Mouse (Mus musculus): ENCODE data around the gene Arhgap40. TPM values are rescaled to one million over a fixed set of nuclear protein-coding genes. Genes with fewer than 3 reads are reported as not detected.
A peak's percentile ranks its signal among the peaks of the same experiment; 100 is the strongest.

Arhgap40 gene
- total RNA-seq, 2 experiments from 2014 or later: not detected

- peak; percentile 85 for ATAC-seq (replicated peaks; ENCODE audit: poor library complexity, severe bottlenecking)
Measured at GRCm38 (mm10) chr2:158596803-158597202, 84.2 kb downstream of the Arhgap40 start.

Other genes with a start within 250 kb of the Arhgap40 start
- gene Lbp, start 206.3 kb upstream of the Arhgap40 start, total RNA-seq (2014; fragmentation: Nextera tagmentation): 84.4 and 140 TPM in 2 replicates
- gene Lbp, start 206.3 kb upstream of the Arhgap40 start, total RNA-seq (2017): 200 and 215 TPM in 2 replicates
- gene Snhg11, start 137.2 kb upstream of the Arhgap40 start, total RNA-seq (2014; fragmentation: Nextera tagmentation): 0.04 TPM in 1 of 2 replicates, not detected in the other
- 0.21 TPM in 1 of 2 replicates, not detected in the other for gene Snhg11, start 137.2 kb upstream of the Arhgap40 start, total RNA-seq (2017)
- gene Ralgapb, start 102.9 kb upstream of the Arhgap40 start, total RNA-seq (2014; fragmentation: Nextera tagmentation): 24.0 and 54.0 TPM in 2 replicates
- 25.8 and 32.1 TPM in 2 replicates for gene Ralgapb, start 102.9 kb upstream of the Arhgap40 start, total RNA-seq (2017)
- gene Adig, start 10.2 kb upstream of the Arhgap40 start, total RNA-seq (2014; fragmentation: Nextera tagmentation): not detected in 2 replicates
- gene Adig, start 10.2 kb upstream of the Arhgap40 start, total RNA-seq (2017): not detected in 2 replicates
- gene Slc32a1, start 98.0 kb downstream of the Arhgap40 start, total RNA-seq (2014; fragmentation: Nextera tagmentation): not detected in 2 replicates
- not detected in 2 replicates for gene Slc32a1, start 98.0 kb downstream of the Arhgap40 start, total RNA-seq (2017)
- gene Actr5, start 112.1 kb downstream of the Arhgap40 start, total RNA-seq (2014; fragmentation: Nextera tagmentation): 15.6 and 18.5 TPM in 2 replicates
- 15.8 and 21.6 TPM in 2 replicates for gene Actr5, start 112.1 kb downstream of the Arhgap40 start, total RNA-seq (2017)
- 0.21 TPM in 1 of 2 replicates, not detected in the other for gene Ppp1r16b, start 152.6 kb downstream of the Arhgap40 start, total RNA-seq (2014; fragmentation: Nextera tagmentation)
- gene Ppp1r16b, start 152.6 kb downstream of the Arhgap40 start, total RNA-seq (2017): 0.31 TPM in 1 of 2 replicates, not detected in the other